Mouse (Mus musculus) limb, embryonic 14.5 days (tissue): ENCODE measurements at regions not wholly inside any gene's neighbourhood (a gene's known extent, or its start where the extent isn't known, plus 50 kb on each side); places are given as distances from the start of the nearest gene placed in this dataset.
"Not testable (repeated sequence)": the region's sequence is repeated elsewhere in the genome, so short reads cannot be mapped to it uniquely, and the experiment has no call there.

Experiments
- ATAC-seq: fragments of 200-750 bp; cut with Nextera tagmentation; 2 replicates; pipeline ENCODE4 v1.8.0; 2017; ENCODE audit warnings: low read depth, moderate number of reproducible peaks, moderate TSS enrichment; ENCODE audit not compliant: low FRiP score
- DNase-seq: peaks from one replicate; pipeline ENCODE4 v3.0.0-alpha.2; 2015; ENCODE audit warnings: low spot score
- H3K27ac ChIP-seq: fragments of 300-500 bp; sonication (generic); replicated peaks from 2 replicates; pipeline ENCODE4 v1.5.1; 2014; ENCODE audit warnings: low read depth, mild to moderate bottlenecking, low read length, moderate library complexity, mixed read lengths
- H3K27me3 ChIP-seq: fragments of 300-500 bp; sonication (generic); 2 replicates; pipeline ENCODE4 v1.6.1; 2014; ENCODE audit warnings: low read length, mixed read lengths; ENCODE audit not compliant: control insufficient read depth, insufficient read depth
- H3K36me3 ChIP-seq: fragments of 300-500 bp; sonication (generic); 2 replicates; pipeline ENCODE4 v1.6.1; 2014; ENCODE audit warnings: mild to moderate bottlenecking, low read length, moderate library complexity, mixed read lengths; ENCODE audit not compliant: control insufficient read depth, insufficient read depth
- H3K4me1 ChIP-seq: fragments of 300-500 bp; sonication (generic); 2 replicates; pipeline ENCODE4 v1.6.1; 2014; ENCODE audit warnings: antibody characterized with exemption, low read length, mixed read lengths; ENCODE audit not compliant: control insufficient read depth, insufficient read depth
- H3K4me2 ChIP-seq: fragments of 300-500 bp; sonication (generic); replicated peaks from 2 replicates; pipeline ENCODE4 v1.6.1; 2014; ENCODE audit warnings: low read depth, mild to moderate bottlenecking, low read length, moderate library complexity; ENCODE audit not compliant: severe bottlenecking
- H3K4me3 ChIP-seq: fragments of 300-500 bp; sonication (generic); replicated peaks from 2 replicates; pipeline ENCODE4 v1.5.1; 2014; ENCODE audit warnings: low read length
- H3K9ac ChIP-seq: fragments of 300-500 bp; sonication (generic); 2 replicates; pipeline ENCODE4 v1.6.1; 2014; ENCODE audit warnings: mild to moderate bottlenecking, low read depth, low read length, moderate library complexity; ENCODE audit not compliant: severe bottlenecking
- H3K9me3 ChIP-seq: fragments of 300-500 bp; sonication (generic); 2 replicates; pipeline ENCODE4 v1.6.1; 2016; ENCODE audit warnings: low read length; ENCODE audit not compliant: control insufficient read depth
- POLR2A ChIP-seq: fragments of 200-500 bp; IDR thresholded peaks from 2 replicates; pipeline ENCODE4 v1.8.0; 2012; ENCODE audit warnings: inconsistent platforms, mild to moderate bottlenecking, moderate library complexity, borderline replicate concordance; ENCODE audit not compliant: insufficient read depth, insufficient read length; ENCODE audit errors: extremely low read depth
- WGBS: fragments of 180-500 bp; shearing (Covaris S2); extraction: QIAGEN DNeasy Blood & Tissue Kit; methylation state at CpG from one replicate; pipeline ENCODE4 v1.1.7; 2014; 5-methylcytosine and 5-hydroxymethylcytosine counted together

GRCm38 (mm10) chr13:35604765-35605164 lies 54.9 kb upstream of the Cdyl start:
- Histone ChIP-seq H3K4me2 (no peak overlapping the region), H3K36me3 (no peaks in the 10 kb centered on the region), H3K27ac (no peak overlapping the region), H3K27me3 (no peaks in the 10 kb centered on the region), H3K4me3 (no peak overlapping the region), H3K9me3 (no peaks in the 10 kb centered on the region), H3K9ac (no peak overlapping the region), H3K4me1 (no peaks in the 10 kb centered on the region)
- TF ChIP-seq POLR2A = no peak
- ATAC-seq (no peak), DNase-seq (no peak)
- 95% methylated on average over 3 of the region's 3 CpGs for WGBS

GRCm38 (mm10) chr13:35606857-35607561 lies 52.6 kb upstream of the Cdyl start:
- not testable (repeated sequence) for H3K4me3 ChIP-seq, H3K4me2 ChIP-seq, H3K4me1 ChIP-seq, H3K27ac ChIP-seq, H3K36me3 ChIP-seq, H3K9me3 ChIP-seq, H3K9ac ChIP-seq, H3K27me3 ChIP-seq, DNase-seq, ATAC-seq
- 86% methylated on average over 5 of the region's 5 CpGs for WGBS

GRCm38 (mm10) chr13:35607710-35608109 lies 51.9 kb upstream of the Cdyl start:
- Histone ChIP-seq H3K4me1 (no peaks in the 10 kb centered on the region), H3K9me3 (no peaks in the 10 kb centered on the region), H3K27ac (no peak overlapping the region), H3K4me2 (no peak overlapping the region), H3K36me3 (no peaks in the 10 kb centered on the region), H3K4me3 (no peak overlapping the region), H3K27me3 (no peaks in the 10 kb centered on the region), H3K9ac (no peak overlapping the region)
- DNase-seq = no peak
- 92% methylated on average over 2 of the region's 2 CpGs for WGBS
- TF ChIP-seq POLR2A = no peak
- no peak for ATAC-seq
